Comparison of ENCODE assay signal across 22 mouse cellular contexts in the genomic region with DNA sequence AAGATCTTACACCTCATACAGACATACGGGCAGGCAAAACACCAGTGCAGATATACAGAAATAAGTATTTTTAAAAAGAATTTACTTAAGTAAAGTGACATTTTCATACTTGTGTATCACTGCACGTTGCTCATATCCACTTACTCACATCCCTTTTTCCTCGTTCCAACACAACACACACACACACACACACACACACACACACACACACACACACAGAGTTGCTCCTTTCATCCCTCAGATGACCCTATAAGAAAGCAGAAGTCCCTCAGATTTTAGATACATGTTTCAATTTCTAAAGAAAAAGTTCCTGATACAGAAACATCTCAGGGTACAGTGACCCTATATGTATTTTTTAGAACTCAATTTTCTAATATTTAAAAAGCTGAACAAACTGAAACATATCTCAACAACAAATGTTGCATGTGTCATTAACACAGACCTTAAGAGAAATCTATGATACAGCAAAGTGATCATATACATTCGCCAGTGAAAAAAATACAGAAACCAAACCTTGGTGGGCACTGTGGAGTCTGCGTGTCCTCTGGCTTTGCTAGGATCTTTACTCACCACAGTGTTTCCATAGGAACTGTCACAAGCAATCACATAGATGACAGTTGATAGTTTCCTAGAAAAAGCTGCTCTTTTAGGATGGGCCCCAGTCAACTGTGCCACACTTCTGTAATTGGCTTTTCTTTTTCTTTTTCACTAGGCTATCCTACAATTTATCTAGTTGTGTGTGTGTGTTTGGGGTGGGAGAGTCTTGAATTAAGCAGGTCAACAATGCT. TPM values are rescaled to one million over a fixed set of nuclear protein-coding genes. Genes with fewer than 3 reads are reported as not detected.
DNase-seq lines count a peak whose midpoint lies in the region; ATAC-seq and TF ChIP-seq lines count a peak whose summit lies in the region.
"Had no signal": no experiment of that assay in that cellular context is flagged by ENCODE, and none has a peak within 500 bp of the region (broad histone marks: within the 10 kb centered on the region; RNA-seq: fewer than 3 reads in every experiment).

No protein-coding gene starts in this region.

- H3K4me1 ChIP-seq in heart, embryonic 10.5 days, result peaks cover 25% of the 10 kb centered on the region
- H3K4me1 ChIP-seq in midbrain, postnatal 0 days (ENCODE audit: insufficient read depth, low read length), result no peaks in the 10 kb centered on the region
- no peaks in the 10 kb centered on the region for H3K4me1 ChIP-seq in midbrain, embryonic 11.5 days (ENCODE audit: control insufficient read depth, insufficient read depth, low read length)
- H3K4me1 ChIP-seq: forebrain, embryonic 15.5 days; hindbrain, embryonic 13.5 days; midbrain, embryonic 12.5 days had no signal

- no peak overlapping the region for H3K9ac ChIP-seq in midbrain, postnatal 0 days (replicated peaks; ENCODE audit: low read length, poor library complexity, severe bottlenecking)
- H3K9ac ChIP-seq in midbrain, embryonic 11.5 days (ENCODE audit: low read length), result no peak overlapping the region
- H3K9ac ChIP-seq: forebrain, embryonic 15.5 days; heart, embryonic 13.5 days; hindbrain, embryonic 13.5 days; limb, embryonic 12.5 days; liver, embryonic 13.5 days; lung, embryonic 14.5 days; midbrain, embryonic 12.5 days; neural tube, embryonic 13.5 days had no signal

- H3K4me2 ChIP-seq in midbrain, postnatal 0 days (ENCODE audit: low read depth, low read length, poor library complexity, severe bottlenecking), result no peak overlapping the region
- no peak overlapping the region for H3K4me2 ChIP-seq in midbrain, embryonic 11.5 days
- H3K4me2 ChIP-seq: forebrain, embryonic 15.5 days; heart, embryonic 13.5 days; hindbrain, embryonic 13.5 days; limb, embryonic 12.5 days; liver, embryonic 13.5 days; lung, embryonic 14.5 days; midbrain, embryonic 12.5 days; neural tube, embryonic 13.5 days had no signal

- no peak for ATAC-seq in midbrain, postnatal 0 days (ENCODE audit: low FRiP score)
- no peak for ATAC-seq in midbrain, embryonic 11.5 days (ENCODE audit: low FRiP score)
- peak; percentile 45; the same call in 1 of the 2 replicates for ATAC-seq in megakaryocyte progenitor cell, adult 5-6 weeks (replicated peaks; ENCODE audit: poor library complexity)
- ATAC-seq: activated CD4-positive, CD25-positive, alpha-beta regulatory T cell, adult 4 months; forebrain, embryonic 15.5 days had no signal

- H3K4me3 ChIP-seq in heart, embryonic 10.5 days, result no peak overlapping the region
- no peak overlapping the region for H3K4me3 ChIP-seq in midbrain, postnatal 0 days (ENCODE audit: low read depth, low read length)
- H3K4me3 ChIP-seq in midbrain, embryonic 11.5 days (ENCODE audit: low read depth, low read length), result no peak overlapping the region
- H3K4me3 ChIP-seq: embryonic facial prominence, embryonic 10.5 days; forebrain, embryonic 15.5 days; heart, embryonic 13.5 days; hindbrain, embryonic 13.5 days; limb, embryonic 12.5 days; liver, embryonic 13.5 days; midbrain, embryonic 12.5 days; neural tube, embryonic 13.5 days had no signal

- 0 out of 2 replicates have a peak, but pooled peaks cover 1% of the 10 kb centered on the region for H3K36me3 ChIP-seq in heart, embryonic 10.5 days
- no peaks in the 10 kb centered on the region for H3K36me3 ChIP-seq in midbrain, postnatal 0 days (ENCODE audit: insufficient read depth, low read length)
- H3K36me3 ChIP-seq in midbrain, embryonic 11.5 days (ENCODE audit: control insufficient read depth, insufficient read depth, low read length), result no peaks in the 10 kb centered on the region
- H3K36me3 ChIP-seq: embryonic facial prominence, embryonic 10.5 days; heart, embryonic 13.5 days; midbrain, embryonic 12.5 days; neural tube, embryonic 13.5 days had no signal

- TF ChIP-seq CTCF in midbrain, postnatal 0 days (IDR thresholded peaks at IDR 0.05), result no peak

- no peak overlapping the region for H3K27ac ChIP-seq in heart, embryonic 10.5 days
- no peak overlapping the region for H3K27ac ChIP-seq in midbrain, postnatal 0 days (ENCODE audit: low read depth, low read length)
- H3K27ac ChIP-seq in midbrain, embryonic 11.5 days (ENCODE audit: low read depth, low read length), result no peak overlapping the region
- H3K27ac ChIP-seq: embryonic facial prominence, embryonic 10.5 days; forebrain, embryonic 15.5 days; hindbrain, embryonic 13.5 days; kidney, postnatal 0 days; limb, embryonic 12.5 days; liver, embryonic 13.5 days; midbrain, embryonic 12.5 days; neural tube, embryonic 13.5 days had no signal

- no peaks in the 10 kb centered on the region for H3K9me3 ChIP-seq in heart, embryonic 10.5 days
- H3K9me3 ChIP-seq in midbrain, postnatal 0 days (ENCODE audit: low read length), result no peaks in the 10 kb centered on the region
- H3K9me3 ChIP-seq in midbrain, embryonic 11.5 days (ENCODE audit: control insufficient read depth, low read length), result no peaks in the 10 kb centered on the region
- H3K9me3 ChIP-seq: embryonic facial prominence, embryonic 10.5 days; forebrain, embryonic 15.5 days; heart, embryonic 13.5 days; hindbrain, embryonic 13.5 days; limb, embryonic 12.5 days; liver, embryonic 13.5 days; midbrain, embryonic 12.5 days; neural tube, embryonic 13.5 days had no signal

- DNase-seq in heart, embryonic 10.5 days (ENCODE audit: low spot score), result peak; percentile 11
- no peak for DNase-seq in heart, adult 9 months (ENCODE audit: low spot score in 2 of 2)
- peak; percentile 15 for DNase-seq in midbrain, postnatal 0 days (ENCODE audit: low spot score)
- DNase-seq in midbrain, embryonic 11.5 days (ENCODE audit: low spot score, missing footprints), result no peak
- no peak for DNase-seq in left cerebral cortex, postnatal 14 days (ENCODE audit: low spot score in 2 of 2)
- no peak for DNase-seq in spleen, postnatal 36 days (ENCODE audit: low spot score in 2 of 2)
- DNase-seq in cerebellum, adult 11 months, result no peak
- DNase-seq: adrenal gland, postnatal 10 days; cerebellum, adult 9-10 months; liver, embryonic 13.5 days; lung, embryonic 14.5 days; thymus, adult 2 months had no signal

- WGBS in heart, embryonic 10.5 days, result 75% methylated on average over 5 of the region's 5 CpGs
- WGBS in midbrain, postnatal 0 days, result 74% methylated on average over 5 of the region's 5 CpGs
- WGBS in midbrain, embryonic 11.5 days, result 84% methylated on average over 5 of the region's 5 CpGs

- intact Hi-C loops in left cerebral cortex, postnatal 14 days (cut with DNase I), result no loop called here

- no peaks in the 10 kb centered on the region for H3K27me3 ChIP-seq in heart, embryonic 10.5 days (ENCODE audit: insufficient read depth, poor library complexity, severe bottlenecking)
- H3K27me3 ChIP-seq in midbrain, postnatal 0 days (ENCODE audit: insufficient read depth, low read length), result no peaks in the 10 kb centered on the region
- H3K27me3 ChIP-seq in midbrain, embryonic 11.5 days (ENCODE audit: control insufficient read depth, insufficient read depth, low read length), result no peaks in the 10 kb centered on the region
- H3K27me3 ChIP-seq: forebrain, embryonic 15.5 days; heart, embryonic 13.5 days; hindbrain, embryonic 13.5 days; limb, embryonic 12.5 days; liver, embryonic 13.5 days; midbrain, embryonic 12.5 days; neural tube, embryonic 13.5 days had no signal

RNA-seq across cellular contexts. Expression of a gene that starts 26.3 kb away (rescaled TPM):
- polyA plus RNA-seq in heart, embryonic 10.5 days (2016; fragmentation: Nextera tagmentation; extraction: Ambion mirVana), result 5.3 and 5.5 TPM in 2 replicates
- total RNA-seq in midbrain, postnatal 0 days (2014; rRNA removed), result 10.1 and 10.3 TPM in 2 replicates
- polyA plus RNA-seq in midbrain, postnatal 0 days (2015; fragmentation: Nextera tagmentation; extraction: Ambion mirVana), result 2.2 and 3.7 TPM in 2 replicates
- polyA plus RNA-seq in midbrain, embryonic 11.5 days (2014; fragmentation: Nextera tagmentation; extraction: Ambion mirVana), result 4.6 and 5.5 TPM in 2 replicates
- 54.0 and 58.6 TPM in 2 replicates for total RNA-seq in megakaryocyte progenitor cell, adult 5-6 weeks (2015)
- total RNA-seq in megakaryocyte progenitor cell, adult 5-6 weeks (2017), result 45.6 and 50.2 TPM in 2 replicates
- 1 to 10 TPM; 6.7 to 8.7 TPM for total RNA-seq in left cerebral cortex, postnatal 14 days (2021)

Comparison
In these comparisons a context has a peak if more than half of its experiments do, and no peak if none do; other contexts are left out.
1. DNase-seq: peak in heart, embryonic 10.5 days (single experiment) and midbrain, postnatal 0 days (single experiment); none in heart, adult 9 months (0 of 2), midbrain, embryonic 11.5 days (single experiment), left cerebral cortex, postnatal 14 days (0 of 2), spleen, postnatal 36 days (0 of 2) and cerebellum, adult 11 months (single experiment).